Mouse (Mus musculus) embryo, embryonic 11 days (tissue): ENCODE results near the gene Prdx6b.

Experiments
- DNase-seq: peaks from one replicate; pipeline ENCODE4 v3.0.0-alpha.2; 2015

Gene Prdx6b

GRCm38 (mm10) chr2:80292172-80292571 lies at the start of gene Prdx6b:
Prdx6b (plus strand) TSS chr2:80292472.
- no peak for DNase-seq

- DNase-seq = no peak
Observed at GRCm38 (mm10) chr2:80247466-80247865, 44.8 kb upstream of the Prdx6b start.

- no peak for DNase-seq
Observed at GRCm38 (mm10) chr2:80247868-80248267, 44.4 kb upstream of the Prdx6b start.

GRCm38 (mm10) chr2:80259888-80260672 lies 32.2 kb upstream of the Prdx6b start:
- no peak for DNase-seq

- peak; percentile 79 for DNase-seq
Observed at GRCm38 (mm10) chr2:80266894-80267293, 25.4 kb upstream of the Prdx6b start.

- DNase-seq = peak; percentile 74
Observed at GRCm38 (mm10) chr2:80268053-80268452, 24.2 kb upstream of the Prdx6b start.

GRCm38 (mm10) chr2:80271431-80271830 lies 20.8 kb upstream of the Prdx6b start:
- DNase-seq = no peak

- no peak for DNase-seq
Observed at GRCm38 (mm10) chr2:80273038-80273437, 19.2 kb upstream of the Prdx6b start.

- no peak for DNase-seq
Observed at GRCm38 (mm10) chr2:80273763-80274162, 18.5 kb upstream of the Prdx6b start.

- peak; percentile 61 for DNase-seq
Observed at GRCm38 (mm10) chr2:80275136-80275535, 17.1 kb upstream of the Prdx6b start.

- DNase-seq = no peak
Observed at GRCm38 (mm10) chr2:80282214-80282613, 10.1 kb upstream of the Prdx6b start.

- DNase-seq = no peak
Observed at GRCm38 (mm10) chr2:80286397-80286796, 5.9 kb upstream of the Prdx6b start.

GRCm38 (mm10) chr2:80298334-80298733 lies 6.1 kb downstream of the Prdx6b start:
- DNase-seq = no peak

- peak; percentile 4 for DNase-seq
Observed at GRCm38 (mm10) chr2:80300806-80301205, 8.5 kb downstream of the Prdx6b start.

- DNase-seq = no peak
Observed at GRCm38 (mm10) chr2:80303957-80304356, 11.7 kb downstream of the Prdx6b start.

- DNase-seq = no peak
Observed at GRCm38 (mm10) chr2:80307701-80308100, 15.4 kb downstream of the Prdx6b start.

- no peak for DNase-seq
Observed at GRCm38 (mm10) chr2:80309775-80310174, 17.5 kb downstream of the Prdx6b start.

GRCm38 (mm10) chr2:80310772-80311171 lies 18.5 kb downstream of the Prdx6b start:
- DNase-seq = no peak

GRCm38 (mm10) chr2:80311350-80311749 lies 19.1 kb downstream of the Prdx6b start:
- no peak for DNase-seq

GRCm38 (mm10) chr2:80314201-80314600 lies 21.9 kb downstream of the Prdx6b start:
- no peak for DNase-seq

GRCm38 (mm10) chr2:80314854-80315241 lies 22.6 kb downstream of the Prdx6b start:
- no peak for DNase-seq

GRCm38 (mm10) chr2:80315242-80316161 lies 23.2 kb downstream of the Prdx6b start, which contains the start of gene Dnajc10:
Dnajc10 (plus strand) TSS chr2:80315466.
- DNase-seq = peak; percentile 95

GRCm38 (mm10) chr2:80322878-80323277 lies 30.6 kb downstream of the Prdx6b start:
- no peak for DNase-seq

GRCm38 (mm10) chr2:80325779-80326178 lies 33.5 kb downstream of the Prdx6b start:
- DNase-seq = no peak
